In genomic region chr11:59176475-59176874, GRCm38 (mm10) we compare ENCODE assay signal across 8 mouse cellular contexts. TPM values are rescaled to one million over a fixed set of nuclear protein-coding genes. Genes with fewer than 3 reads are reported as not detected.
DNase-seq lines count a peak whose midpoint lies in the region; ATAC-seq and TF ChIP-seq lines count a peak whose summit lies in the region.
"Had no signal": no experiment of that assay in that cellular context is flagged by ENCODE, and none has a peak within 500 bp of the region (broad histone marks: within the 10 kb centered on the region; RNA-seq: fewer than 3 reads in every experiment).

No protein-coding gene starts in this region.

- peak overlapping the region; percentile 30 for H3K4me3 ChIP-seq in hindbrain, embryonic 10.5 days
- H3K4me3 ChIP-seq in hindbrain, embryonic 14.5 days (replicated peaks; ENCODE audit: low read length) = no peak overlapping the region
- peak overlapping the region; percentile 9 to 57; a peak in 3 of 4 replicates for H3K4me3 ChIP-seq in ES-E14 (ENCODE audit: insufficient read depth in 1 of 2, low read depth in 1 of 2, low read length in 2 of 2, poor library complexity in 1 of 2, severe bottlenecking in 1 of 2)
- H3K4me3 ChIP-seq in embryonic facial prominence, embryonic 12.5 days = peak overlapping the region; percentile 19; the same call in 1 of the 2 replicates
- H3K4me3 ChIP-seq in limb, embryonic 14.5 days (replicated peaks; ENCODE audit: low read length) = peak overlapping the region; percentile 28
- H3K4me3 ChIP-seq: erythroblast, embryonic 14.5 days had no signal

- no peak overlapping the region for H3K27ac ChIP-seq in hindbrain, embryonic 10.5 days
- H3K27ac ChIP-seq in hindbrain, embryonic 14.5 days = no peak overlapping the region
- H3K27ac ChIP-seq in ES-E14 (ENCODE audit: insufficient read depth, low read depth, low read length, poor library complexity, severe bottlenecking) = no peak overlapping the region
- H3K27ac ChIP-seq in embryonic facial prominence, embryonic 12.5 days = no peak overlapping the region
- no peak overlapping the region for H3K27ac ChIP-seq in limb, embryonic 14.5 days (replicated peaks; ENCODE audit: low read depth, low read length)

- H3K4me1 ChIP-seq in hindbrain, embryonic 10.5 days (replicated peaks) = peaks cover 14% of the 10 kb centered on the region
- H3K4me1 ChIP-seq in hindbrain, embryonic 14.5 days (replicated peaks; ENCODE audit: control insufficient read depth, insufficient read depth, low read length) = no peaks in the 10 kb centered on the region
- peaks cover 0 to 2% of the 10 kb centered on the region in 2 experiments; a peak in 1 of 4 replicates for H3K4me1 ChIP-seq in ES-E14 (ENCODE audit: control insufficient read depth in 2 of 2, insufficient read depth in 2 of 2, low read length in 2 of 2, poor library complexity in 1 of 2)
- H3K4me1 ChIP-seq in embryonic facial prominence, embryonic 12.5 days = no peaks in the 10 kb centered on the region
- no peaks in the 10 kb centered on the region for H3K4me1 ChIP-seq in limb, embryonic 14.5 days (ENCODE audit: control insufficient read depth, insufficient read depth, low read length)

- ATAC-seq in hindbrain, embryonic 14.5 days (ENCODE audit: low FRiP score) = no peak
- ATAC-seq in embryonic facial prominence, embryonic 12.5 days (ENCODE audit: insufficient number of reproducible peaks, insufficient read depth, low FRiP score, low TSS enrichment) = no peak
- ATAC-seq in limb, embryonic 14.5 days (ENCODE audit: low FRiP score, low read depth) = no peak

- H3K27me3 ChIP-seq in hindbrain, embryonic 10.5 days (ENCODE audit: insufficient read depth, poor library complexity, severe bottlenecking) = peaks cover 66% of the 10 kb centered on the region
- peaks cover 49% of the 10 kb centered on the region for H3K27me3 ChIP-seq in hindbrain, embryonic 14.5 days (ENCODE audit: control insufficient read depth, insufficient read depth, low read length)
- H3K27me3 ChIP-seq in embryonic facial prominence, embryonic 12.5 days = peaks cover 69% of the 10 kb centered on the region
- H3K27me3 ChIP-seq in limb, embryonic 14.5 days (ENCODE audit: control insufficient read depth, insufficient read depth, low read length) = peaks cover 59% of the 10 kb centered on the region

- 3% methylated on average over 48 of the region's 48 CpGs for WGBS in hindbrain, embryonic 10.5 days
- WGBS in hindbrain, embryonic 14.5 days = 4% methylated on average over 48 of the region's 48 CpGs
- 3% methylated on average over 44 of the region's 48 CpGs for WGBS in embryonic facial prominence, embryonic 12.5 days
- 3% methylated on average over 32 of the region's 48 CpGs for WGBS in limb, embryonic 14.5 days

- DNase-seq in hindbrain, embryonic 10.5 days (ENCODE audit: low spot score) = no peak
- DNase-seq in hindbrain, embryonic 14.5 days (ENCODE audit: low spot score) = no peak
- no peak for DNase-seq in ES-E14 (ENCODE audit: low read depth, low spot score)
- no peak for DNase-seq in limb, embryonic 14.5 days (ENCODE audit: low spot score)
- no peak for DNase-seq in left cerebral cortex, adult 9 months (ENCODE audit: low spot score in 2 of 2)
- DNase-seq in adrenal gland, adult 8-10 months = no peak

- H3K9ac ChIP-seq in hindbrain, embryonic 14.5 days = no peak overlapping the region
- H3K9ac ChIP-seq in ES-E14 (ENCODE audit: insufficient read depth, low read depth, low read length, poor library complexity, severe bottlenecking) = peak overlapping the region; percentile 3; the same call in 1 of the 2 replicates
- no peak overlapping the region for H3K9ac ChIP-seq in embryonic facial prominence, embryonic 12.5 days
- H3K9ac ChIP-seq in limb, embryonic 14.5 days (ENCODE audit: low read depth, low read length, severe bottlenecking) = 0 out of 2 replicates have a peak overlapping the region, but pooled peaks have one; percentile 16

- TF ChIP-seq POLR2A in limb, embryonic 14.5 days (IDR thresholded peaks at IDR 0.05; ENCODE audit: borderline replicate concordance, extremely low read depth, insufficient read depth, insufficient read length) = no peak

- in situ Hi-C loops in ES-E14 (cut with MboI; ENCODE audit: low sequenced_read_pairs in 2 of 2, unreplicated experiment in 2 of 2) = no loop called here

- H3K9me3 ChIP-seq in hindbrain, embryonic 10.5 days = no peaks in the 10 kb centered on the region
- no peaks in the 10 kb centered on the region for H3K9me3 ChIP-seq in hindbrain, embryonic 14.5 days (ENCODE audit: control insufficient read depth, low read length)
- no peaks in the 10 kb centered on the region for H3K9me3 ChIP-seq in ES-E14 (ENCODE audit: control insufficient read depth, insufficient read depth, low read depth, low read length)
- no peaks in the 10 kb centered on the region for H3K9me3 ChIP-seq in embryonic facial prominence, embryonic 12.5 days
- H3K9me3 ChIP-seq in limb, embryonic 14.5 days (ENCODE audit: control insufficient read depth, low read length) = no peaks in the 10 kb centered on the region

- no peaks in the 10 kb centered on the region for H3K36me3 ChIP-seq in hindbrain, embryonic 10.5 days
- no peaks in the 10 kb centered on the region for H3K36me3 ChIP-seq in hindbrain, embryonic 14.5 days (replicated peaks; ENCODE audit: control insufficient read depth, insufficient read depth)
- no peaks in the 10 kb centered on the region for H3K36me3 ChIP-seq in ES-E14 (ENCODE audit: control insufficient read depth, insufficient read depth, low read length, poor library complexity, severe bottlenecking)
- H3K36me3 ChIP-seq in embryonic facial prominence, embryonic 12.5 days = no peaks in the 10 kb centered on the region
- no peaks in the 10 kb centered on the region for H3K36me3 ChIP-seq in limb, embryonic 14.5 days (ENCODE audit: control insufficient read depth, insufficient read depth, low read length)

- H3K4me2 ChIP-seq in hindbrain, embryonic 14.5 days (replicated peaks) = no peak overlapping the region
- H3K4me2 ChIP-seq in embryonic facial prominence, embryonic 12.5 days (replicated peaks) = peak overlapping the region; percentile 37
- H3K4me2 ChIP-seq in limb, embryonic 14.5 days (replicated peaks; ENCODE audit: low read depth, low read length, severe bottlenecking) = peak overlapping the region; percentile 37

TF ChIP-seq in ES-E14, 5 proteins besides CTCF, POLR2A, EP300 and RAD21:
- TF ChIP-seq ZC3H11A (IDR thresholded peaks at IDR 0.05; ENCODE audit: borderline replicate concordance, low read depth, low read length) = no peak

RNA-seq across cellular contexts. Expression of gene Gjc2, which starts 6.5 kb away (rescaled TPM):
- 0.14 and 0.20 TPM in 2 replicates for polyA plus RNA-seq in hindbrain, embryonic 10.5 days (2016; fragmentation: Nextera tagmentation; extraction: Ambion mirVana)
- 0.12 and 0.35 TPM in 2 replicates for polyA plus RNA-seq in hindbrain, embryonic 14.5 days (2014; fragmentation: Nextera tagmentation; extraction: Ambion mirVana)
- total RNA-seq in ES-E14 (2012; rRNA removed) = 0.26 TPM in 1 of 2 replicates, not detected in the other
- polyA plus RNA-seq in embryonic facial prominence, embryonic 12.5 days (2016; fragmentation: Nextera tagmentation; extraction: Ambion mirVana) = 0.50 and 1.00 TPM in 2 replicates
- 0.78 and 1.2 TPM in 2 replicates for polyA plus RNA-seq in limb, embryonic 14.5 days (2012; rRNA removed)
- 0.36 and 0.70 TPM in 2 replicates for polyA plus RNA-seq in limb, embryonic 14.5 days (2014; fragmentation: Nextera tagmentation; extraction: Ambion mirVana)
- 1 to 10 TPM in 2 of 4 experiments, under 1 TPM in 2; 0.66 to 1.4 (median 1.2) TPM for total RNA-seq in adrenal gland, adult 8-10 months (2022)

RNA-seq across cellular contexts. Expression of gene Iba57, which starts 12.9 kb away (rescaled TPM):
- 4.8 and 7.1 TPM in 2 replicates for polyA plus RNA-seq in hindbrain, embryonic 10.5 days (2016; fragmentation: Nextera tagmentation; extraction: Ambion mirVana)
- 3.4 and 3.7 TPM in 2 replicates for polyA plus RNA-seq in hindbrain, embryonic 14.5 days (2014; fragmentation: Nextera tagmentation; extraction: Ambion mirVana)
- 3.2 and 4.7 TPM in 2 replicates for total RNA-seq in ES-E14 (2012; rRNA removed)
- polyA plus RNA-seq in embryonic facial prominence, embryonic 12.5 days (2016; fragmentation: Nextera tagmentation; extraction: Ambion mirVana) = 3.8 TPM in 2 replicates
- polyA plus RNA-seq in limb, embryonic 14.5 days (2012; rRNA removed) = 4.0 TPM in 2 replicates
- polyA plus RNA-seq in limb, embryonic 14.5 days (2014; fragmentation: Nextera tagmentation; extraction: Ambion mirVana) = 1.8 and 2.4 TPM in 2 replicates
- total RNA-seq in adrenal gland, adult 8-10 months (2022) = 10 to 100 TPM; 19.3 to 23.3 (median 21.1) TPM

RNA-seq across cellular contexts. Expression of gene Guk1, which starts 15.5 kb away (rescaled TPM):
- 113 and 119 TPM in 2 replicates for polyA plus RNA-seq in hindbrain, embryonic 10.5 days (2016; fragmentation: Nextera tagmentation; extraction: Ambion mirVana)
- 248 and 249 TPM in 2 replicates for polyA plus RNA-seq in hindbrain, embryonic 14.5 days (2014; fragmentation: Nextera tagmentation; extraction: Ambion mirVana)
- 188 and 238 TPM in 2 replicates for total RNA-seq in ES-E14 (2012; rRNA removed)
- 124 and 125 TPM in 2 replicates for polyA plus RNA-seq in embryonic facial prominence, embryonic 12.5 days (2016; fragmentation: Nextera tagmentation; extraction: Ambion mirVana)
- polyA plus RNA-seq in limb, embryonic 14.5 days (2012; rRNA removed) = 101 and 102 TPM in 2 replicates
- polyA plus RNA-seq in limb, embryonic 14.5 days (2014; fragmentation: Nextera tagmentation; extraction: Ambion mirVana) = 126 and 129 TPM in 2 replicates
- total RNA-seq in adrenal gland, adult 8-10 months (2022) = 10 to 100 TPM; 67.1 to 80.4 (median 72.1) TPM

RNA-seq across cellular contexts. Expression of gene Mrpl55, which starts 25.8 kb away (rescaled TPM):
- 123 and 129 TPM in 2 replicates for polyA plus RNA-seq in hindbrain, embryonic 10.5 days (2016; fragmentation: Nextera tagmentation; extraction: Ambion mirVana)
- 88.2 and 98.7 TPM in 2 replicates for polyA plus RNA-seq in hindbrain, embryonic 14.5 days (2014; fragmentation: Nextera tagmentation; extraction: Ambion mirVana)
- total RNA-seq in ES-E14 (2012; rRNA removed) = 66.4 TPM in 2 replicates
- 90.9 and 98.5 TPM in 2 replicates for polyA plus RNA-seq in embryonic facial prominence, embryonic 12.5 days (2016; fragmentation: Nextera tagmentation; extraction: Ambion mirVana)
- polyA plus RNA-seq in limb, embryonic 14.5 days (2012; rRNA removed) = 38.8 and 51.1 TPM in 2 replicates
- 81.0 and 85.2 TPM in 2 replicates for polyA plus RNA-seq in limb, embryonic 14.5 days (2014; fragmentation: Nextera tagmentation; extraction: Ambion mirVana)
- total RNA-seq in adrenal gland, adult 8-10 months (2022) = 10 to 100 TPM; 46.0 to 53.6 (median 47.1) TPM

RNA-seq across cellular contexts. Expression of gene 2310033P09Rik, which starts 31.6 kb away (rescaled TPM):
- polyA plus RNA-seq in hindbrain, embryonic 10.5 days (2016; fragmentation: Nextera tagmentation; extraction: Ambion mirVana) = 42.2 and 43.1 TPM in 2 replicates
- 21.4 and 25.0 TPM in 2 replicates for polyA plus RNA-seq in hindbrain, embryonic 14.5 days (2014; fragmentation: Nextera tagmentation; extraction: Ambion mirVana)
- 14.4 and 15.5 TPM in 2 replicates for total RNA-seq in ES-E14 (2012; rRNA removed)
- 36.2 and 40.5 TPM in 2 replicates for polyA plus RNA-seq in embryonic facial prominence, embryonic 12.5 days (2016; fragmentation: Nextera tagmentation; extraction: Ambion mirVana)
- 32.4 and 37.5 TPM in 2 replicates for polyA plus RNA-seq in limb, embryonic 14.5 days (2012; rRNA removed)
- polyA plus RNA-seq in limb, embryonic 14.5 days (2014; fragmentation: Nextera tagmentation; extraction: Ambion mirVana) = 28.9 and 30.0 TPM in 2 replicates
- total RNA-seq in adrenal gland, adult 8-10 months (2022) = 10 to 100 TPM; 25.8 to 31.2 (median 29.6) TPM

Comparison
In these comparisons a context has a peak if more than half of its experiments do, and no peak if none do; other contexts are left out.
1. H3K9ac ChIP-seq: peak in ES-E14 (single experiment) and limb, embryonic 14.5 days (single experiment); none in hindbrain, embryonic 14.5 days (single experiment) and embryonic facial prominence, embryonic 12.5 days (single experiment).